Mouse (Mus musculus): ENCODE measurements around the gene Bnc1. TPM values are rescaled to one million over a fixed set of nuclear protein-coding genes. Genes with fewer than 3 reads are reported as not detected.

Gene Bnc1
- polyA plus RNA-seq, 1 experiment from 2014 or later: 0.06 TPM

DNA sequence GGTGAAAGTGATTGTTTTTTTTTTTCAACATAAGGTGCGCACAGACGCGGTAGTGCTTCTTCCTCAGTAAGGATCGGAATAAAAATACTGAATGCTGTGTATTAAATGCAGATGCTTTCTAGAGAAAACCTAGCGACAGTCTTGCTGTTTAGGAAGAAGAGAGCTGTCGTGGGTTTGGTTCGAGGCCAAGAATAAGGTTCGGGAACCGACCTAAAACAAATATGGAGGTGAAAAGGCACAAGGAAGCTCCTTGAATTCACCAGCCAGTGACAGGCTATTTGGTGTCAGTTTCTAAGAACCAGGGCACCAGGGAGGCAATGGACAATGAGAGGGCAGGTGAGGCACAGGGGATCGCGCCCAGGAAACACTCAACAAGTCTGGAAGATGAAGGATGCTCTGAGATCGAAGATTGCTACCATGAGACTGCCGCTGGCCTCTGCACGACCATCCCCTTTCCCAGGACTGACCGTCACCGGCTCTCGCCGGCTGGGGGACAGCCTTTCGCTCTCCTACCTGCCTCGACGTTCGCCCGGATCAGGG lies 59.0 kb downstream of the Bnc1 start:
- peak overlapping the region; percentile 98 for H3K9ac ChIP-seq (ENCODE audit: low read length)
- peak overlapping the region; percentile 74 for H3K4me2 ChIP-seq (ENCODE audit: low read length)
- H3K36me3 ChIP-seq (ENCODE audit: control insufficient read depth, insufficient read depth, low read length): no peaks in the 10 kb centered on the region
- DNase-seq (ENCODE audit: low spot score) (peak; percentile 25), ATAC-seq (peak; percentile 30)
- H3K9me3 ChIP-seq (replicated peaks; ENCODE audit: control insufficient read depth, low read length): no peaks in the 10 kb centered on the region
- WGBS: 4% methylated on average over 23 of the region's 23 CpGs
- H3K4me1 ChIP-seq (ENCODE audit: control insufficient read depth, insufficient read depth, low read length): peaks cover 24% of the 10 kb centered on the region
- H3K4me3 ChIP-seq (ENCODE audit: low read depth, low read length): peak overlapping the region; percentile 95
- peak overlapping the region; percentile 99 for H3K27ac ChIP-seq (ENCODE audit: low read depth, low read length)
- H3K27me3 ChIP-seq (replicated peaks; ENCODE audit: control insufficient read depth, insufficient read depth, low read length): no peaks in the 10 kb centered on the region

DNA sequence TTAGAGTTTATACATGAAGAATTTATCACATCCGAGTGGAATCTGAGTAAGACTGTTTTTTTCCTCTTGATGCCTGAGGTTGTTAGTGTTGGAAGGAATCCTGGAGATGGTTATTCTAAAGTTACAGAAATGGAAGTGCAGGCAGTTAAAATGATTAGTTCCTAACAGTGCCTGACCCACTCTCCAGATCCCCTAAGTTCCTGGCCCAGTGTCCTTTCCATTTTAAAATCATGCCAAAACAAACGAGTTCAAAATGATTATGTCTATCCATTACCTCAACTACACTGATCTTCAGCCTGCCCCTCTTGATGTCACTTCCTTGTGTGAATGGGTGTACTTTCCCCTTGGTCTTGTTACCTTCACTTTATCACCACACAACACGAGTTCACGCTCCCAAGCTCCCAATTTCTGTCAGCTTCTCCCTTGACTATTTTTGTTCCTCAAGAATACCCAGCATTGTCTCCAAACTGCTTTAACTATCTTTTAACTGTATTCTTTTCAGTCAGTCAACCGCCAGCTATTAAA lies 59.5 kb downstream of the Bnc1 start:
- H3K9me3 ChIP-seq (replicated peaks; ENCODE audit: control insufficient read depth, low read length): no peaks in the 10 kb centered on the region
- ATAC-seq (no peak), DNase-seq (ENCODE audit: low spot score) (peak; percentile 14)
- 22% methylated on average over 5 of the region's 5 CpGs for WGBS
- H3K27ac ChIP-seq (ENCODE audit: low read depth, low read length): no peak overlapping the region
- H3K4me3 ChIP-seq (ENCODE audit: low read depth, low read length): peak overlapping the region; percentile 95
- peaks cover 25% of the 10 kb centered on the region for H3K4me1 ChIP-seq (ENCODE audit: control insufficient read depth, insufficient read depth, low read length)
- peak overlapping the region; percentile 74 for H3K4me2 ChIP-seq (ENCODE audit: low read length)
- H3K9ac ChIP-seq (ENCODE audit: low read length): peak overlapping the region; percentile 98
- H3K27me3 ChIP-seq (replicated peaks; ENCODE audit: control insufficient read depth, insufficient read depth, low read length): no peaks in the 10 kb centered on the region
- no peaks in the 10 kb centered on the region for H3K36me3 ChIP-seq (ENCODE audit: control insufficient read depth, insufficient read depth, low read length)

DNA sequence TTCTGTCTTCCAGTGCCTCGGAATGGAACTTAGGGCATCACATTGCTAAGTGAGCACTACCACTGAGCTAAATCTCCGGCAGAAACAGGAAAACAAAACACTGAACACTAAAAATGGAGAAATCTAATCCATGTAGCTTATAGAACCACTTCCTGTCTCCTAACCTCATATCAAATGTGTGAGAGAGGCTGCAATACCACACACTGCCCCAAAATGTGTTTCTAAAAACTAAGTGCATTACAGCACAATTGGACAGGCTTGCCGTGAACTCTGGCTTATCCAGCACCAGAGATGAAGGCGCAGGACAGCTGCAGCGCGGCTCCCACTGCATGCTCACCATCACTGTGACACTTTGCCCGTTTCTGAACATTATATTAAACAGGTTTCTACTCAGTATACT lies 63.1 kb downstream of the Bnc1 start:
- 80% methylated on average over 7 of the region's 7 CpGs for WGBS
- ATAC-seq: no peak
- H3K4me3 ChIP-seq (ENCODE audit: low read depth, low read length): no peak overlapping the region

DNA sequence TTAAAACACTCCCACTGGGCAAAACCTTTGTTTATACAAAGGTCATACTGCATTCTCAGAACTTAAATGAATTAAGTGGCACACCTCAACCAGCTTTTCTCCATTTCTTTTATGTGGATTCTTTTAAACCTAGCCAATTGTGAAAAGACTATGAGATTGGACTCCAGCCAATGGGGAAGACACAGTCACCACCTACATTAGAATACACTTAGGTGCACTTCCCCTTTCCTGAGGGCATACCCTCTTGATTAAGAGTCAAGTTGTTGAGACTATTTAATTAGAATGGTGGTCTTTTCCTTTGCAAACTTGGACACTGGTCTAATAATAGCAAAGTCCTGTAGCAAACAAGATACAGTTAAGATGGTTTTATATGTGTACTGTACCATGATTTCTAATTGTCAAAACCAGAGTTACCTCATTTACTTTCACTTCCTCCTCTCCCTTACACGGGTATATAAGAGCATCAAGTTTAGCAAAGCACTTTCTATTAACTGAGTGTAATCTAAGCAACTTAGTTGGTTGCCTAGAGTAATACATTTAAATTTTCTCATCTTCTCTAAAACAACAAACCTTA lies 70.6 kb downstream of the Bnc1 start:
- Histone ChIP-seq H3K4me1 (ENCODE audit: control insufficient read depth, insufficient read depth, low read length) (no peaks in the 10 kb centered on the region), H3K36me3 (ENCODE audit: control insufficient read depth, insufficient read depth, low read length) (no peaks in the 10 kb centered on the region), H3K9me3 (replicated peaks; ENCODE audit: control insufficient read depth, low read length) (no peaks in the 10 kb centered on the region), H3K4me2 (ENCODE audit: low read length) (no peak overlapping the region), H3K27ac (ENCODE audit: low read depth, low read length) (no peak overlapping the region), H3K27me3 (replicated peaks; ENCODE audit: control insufficient read depth, insufficient read depth, low read length) (no peaks in the 10 kb centered on the region), H3K4me3 (ENCODE audit: low read depth, low read length) (no peak overlapping the region), H3K9ac (ENCODE audit: low read length) (no peak overlapping the region)
- ATAC-seq (no peak), DNase-seq (ENCODE audit: low spot score) (no peak)
- WGBS: 77% methylated on average over 1 of the region's 1 CpGs

More for the DNA sequence above, 63.1 kb downstream of the Bnc1 start:
- no peak for DNase-seq (ENCODE audit: low spot score)
- peaks cover 26% of the 10 kb centered on the region for H3K4me1 ChIP-seq (ENCODE audit: control insufficient read depth, insufficient read depth, low read length)
- no peak overlapping the region for H3K27ac ChIP-seq (ENCODE audit: low read depth, low read length)
- H3K9ac ChIP-seq (ENCODE audit: low read length): no peak overlapping the region
- H3K9me3 ChIP-seq (replicated peaks; ENCODE audit: control insufficient read depth, low read length): no peaks in the 10 kb centered on the region
- H3K36me3 ChIP-seq (ENCODE audit: control insufficient read depth, insufficient read depth, low read length): no peaks in the 10 kb centered on the region
- H3K27me3 ChIP-seq (replicated peaks; ENCODE audit: control insufficient read depth, insufficient read depth, low read length): no peaks in the 10 kb centered on the region
- H3K4me2 ChIP-seq (ENCODE audit: low read length): no peak overlapping the region

DNA sequence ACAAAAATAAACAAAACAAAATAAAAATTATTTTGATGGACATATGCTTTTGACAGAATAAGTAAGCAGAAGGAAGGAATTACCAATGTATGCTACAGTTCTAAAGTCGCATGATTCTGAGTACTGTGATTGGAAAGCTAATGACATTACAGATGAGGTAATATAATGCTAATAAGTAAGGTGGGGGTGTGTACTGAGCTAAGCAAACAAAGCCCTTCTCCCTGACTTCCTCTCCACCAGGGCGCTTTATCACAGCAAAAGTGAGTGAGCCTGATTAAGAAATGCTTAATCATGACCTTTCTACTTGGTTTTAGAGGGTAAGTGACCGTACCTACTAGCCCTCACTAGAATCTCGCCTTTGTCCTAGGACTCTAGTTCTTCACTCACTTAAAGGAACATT lies 71.8 kb downstream of the Bnc1 start:
- no peak overlapping the region for H3K4me2 ChIP-seq (ENCODE audit: low read length)
- DNase-seq (ENCODE audit: low spot score) (no peak), ATAC-seq (no peak)
- H3K4me3 ChIP-seq (ENCODE audit: low read depth, low read length): no peak overlapping the region
- no peaks in the 10 kb centered on the region for H3K36me3 ChIP-seq (ENCODE audit: control insufficient read depth, insufficient read depth, low read length)
- no peak overlapping the region for H3K27ac ChIP-seq (ENCODE audit: low read depth, low read length)
- no peaks in the 10 kb centered on the region for H3K4me1 ChIP-seq (ENCODE audit: control insufficient read depth, insufficient read depth, low read length)
- H3K27me3 ChIP-seq (replicated peaks; ENCODE audit: control insufficient read depth, insufficient read depth, low read length): no peaks in the 10 kb centered on the region
- H3K9me3 ChIP-seq (replicated peaks; ENCODE audit: control insufficient read depth, low read length): no peaks in the 10 kb centered on the region
- H3K9ac ChIP-seq (ENCODE audit: low read length): no peak overlapping the region
- 82% methylated on average over 4 of the region's 4 CpGs for WGBS

DNA sequence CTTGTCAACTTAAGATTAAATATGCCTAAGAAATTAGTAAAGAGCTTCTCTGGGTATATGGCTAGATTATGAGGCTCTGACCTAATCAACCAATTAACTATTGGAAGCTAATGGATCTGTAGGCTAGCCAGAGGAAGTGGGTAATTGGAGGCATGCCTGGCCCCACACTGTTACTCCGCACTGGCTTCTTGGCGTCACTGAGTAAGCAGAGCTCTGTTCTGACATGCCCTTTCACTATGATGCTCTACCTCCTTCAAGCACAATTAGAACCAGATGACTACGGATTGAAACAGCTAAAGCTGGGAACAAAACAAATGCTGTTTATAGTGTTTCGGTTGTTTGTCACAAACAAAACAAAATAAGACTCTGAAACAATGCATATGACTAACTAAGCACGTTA lies 73.8 kb downstream of the Bnc1 start:
- no peak for DNase-seq (ENCODE audit: low spot score)
- WGBS: 58% methylated on average over 5 of the region's 5 CpGs
- Histone ChIP-seq H3K27ac (ENCODE audit: low read depth, low read length) (no peak overlapping the region), H3K9ac (ENCODE audit: low read length) (no peak overlapping the region), H3K4me1 (ENCODE audit: control insufficient read depth, insufficient read depth, low read length) (no peaks in the 10 kb centered on the region), H3K9me3 (replicated peaks; ENCODE audit: control insufficient read depth, low read length) (no peaks in the 10 kb centered on the region), H3K27me3 (replicated peaks; ENCODE audit: control insufficient read depth, insufficient read depth, low read length) (no peaks in the 10 kb centered on the region), H3K4me2 (ENCODE audit: low read length) (no peak overlapping the region), H3K36me3 (ENCODE audit: control insufficient read depth, insufficient read depth, low read length) (no peaks in the 10 kb centered on the region), H3K4me3 (ENCODE audit: low read depth, low read length) (no peak overlapping the region)
- ATAC-seq: no peak

Other genes starting within 250 kb of the Bnc1 start
- 172 and 180 TPM in 2 replicates for gene Ramac, start 229.4 kb downstream of the Bnc1 start, polyA plus RNA-seq (2014; fragmentation: Nextera tagmentation; extraction: Ambion mirVana)
- gene 3110040N11Rik, start 202.8 kb downstream of the Bnc1 start, polyA plus RNA-seq (2014; fragmentation: Nextera tagmentation; extraction: Ambion mirVana): 48.5 and 54.4 TPM in 2 replicates
- gene Btbd1, start 162.9 kb downstream of the Bnc1 start, polyA plus RNA-seq (2014; fragmentation: Nextera tagmentation; extraction: Ambion mirVana): 103 and 114 TPM in 2 replicates
- not detected in 2 replicates for gene Gm10160, start 136.5 kb downstream of the Bnc1 start, polyA plus RNA-seq (2014; fragmentation: Nextera tagmentation; extraction: Ambion mirVana)
- 8.4 and 10.7 TPM in 2 replicates for gene Tm6sf1, start 133.3 kb downstream of the Bnc1 start, polyA plus RNA-seq (2014; fragmentation: Nextera tagmentation; extraction: Ambion mirVana)
- gene Hdgfl3, start 57.8 kb downstream of the Bnc1 start, polyA plus RNA-seq (2014; fragmentation: Nextera tagmentation; extraction: Ambion mirVana): 62.2 and 62.3 TPM in 2 replicates
- gene Sh3gl3, start 181.5 kb upstream of the Bnc1 start, polyA plus RNA-seq (2014; fragmentation: Nextera tagmentation; extraction: Ambion mirVana): 49.9 and 56.2 TPM in 2 replicates

Measured in forebrain, embryonic 14.5 days (tissue).